Mouse (Mus musculus): ENCODE measurements around the gene Mtm1.
"Not testable (repeated sequence)": the region's sequence is repeated elsewhere in the genome, so short reads cannot be mapped to it uniquely, and the experiment has no call there.

Mtm1 gene

DNA sequence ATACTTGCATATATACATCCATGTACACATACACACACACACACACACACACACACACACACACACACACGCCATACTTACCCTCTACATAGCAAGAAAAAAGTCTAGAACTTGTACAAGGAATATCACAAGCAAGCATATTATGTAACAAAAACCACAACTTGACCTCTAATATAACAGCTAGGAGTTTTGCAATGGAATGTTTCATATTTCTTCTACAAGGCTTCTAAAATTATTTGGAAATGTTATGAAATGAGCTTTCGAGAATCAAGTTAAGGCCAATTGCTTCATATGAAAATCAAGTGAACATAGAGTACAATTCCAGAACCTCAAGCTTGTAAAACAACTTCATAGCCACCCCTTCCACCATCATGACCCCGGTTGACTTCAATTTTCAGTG lies 74.9 kb downstream of the Mtm1 start:
- in situ Hi-C loops (cut with MboI; ENCODE audit: low sequenced_read_pairs), result no loop called here

DNA sequence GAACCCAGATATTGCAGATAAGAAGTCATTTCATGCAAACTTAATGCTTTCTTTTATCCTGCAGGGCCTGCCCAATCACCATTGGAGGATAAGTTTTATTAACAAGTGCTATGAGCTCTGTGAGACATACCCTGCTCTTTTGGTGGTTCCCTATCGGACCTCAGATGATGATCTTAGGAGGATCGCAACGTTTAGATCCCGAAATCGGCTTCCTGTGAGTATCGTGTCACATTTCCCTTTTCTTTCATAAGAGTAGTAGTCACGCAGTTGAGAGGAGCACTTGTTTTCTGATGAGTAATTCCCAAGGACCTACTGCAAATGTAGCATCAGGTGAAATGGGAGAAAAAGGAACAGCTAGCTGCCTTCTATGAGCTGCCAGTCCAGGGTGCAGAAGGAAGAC lies 76.5 kb downstream of the Mtm1 start:
- in situ Hi-C loops (cut with MboI; ENCODE audit: low sequenced_read_pairs), result no loop called here

DNA sequence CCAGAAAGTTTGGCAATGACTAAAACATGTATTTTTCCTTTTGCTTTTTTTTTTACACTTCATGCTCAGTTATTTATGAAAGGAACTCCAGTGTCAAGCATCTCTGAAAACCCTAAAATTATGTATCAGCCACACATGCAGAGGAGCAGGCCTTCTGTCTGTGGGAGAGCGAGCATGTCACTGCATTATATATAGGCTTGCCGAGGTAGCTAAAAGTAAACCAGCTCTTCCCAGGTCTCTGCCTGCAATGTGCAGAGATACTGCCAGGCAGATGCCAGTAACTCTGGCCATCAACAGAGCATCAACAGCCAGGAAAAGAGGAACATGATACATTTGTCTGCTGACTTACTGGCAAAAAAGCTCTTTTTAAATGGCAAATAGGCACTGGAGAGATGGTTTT lies 83.6 kb downstream of the Mtm1 start:
- in situ Hi-C loops (cut with MboI; ENCODE audit: low sequenced_read_pairs), result no loop called here

DNA sequence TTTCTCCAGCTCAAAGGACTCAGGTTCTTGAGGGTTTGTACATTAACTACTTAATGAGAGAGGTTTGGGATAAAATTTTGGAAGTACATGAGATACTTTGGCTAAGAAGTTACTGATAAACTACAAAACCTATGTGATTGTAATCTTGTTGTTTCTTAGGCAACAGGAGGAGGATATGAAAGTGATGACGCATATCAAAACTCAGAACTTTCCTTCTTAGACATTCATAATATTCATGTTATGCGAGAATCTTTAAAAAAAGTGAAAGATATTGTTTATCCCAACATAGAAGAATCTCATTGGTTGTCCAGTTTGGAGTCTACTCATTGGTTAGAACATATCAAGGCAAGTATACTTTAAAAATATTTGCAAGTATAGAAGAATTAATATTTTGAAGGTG lies 85.4 kb downstream of the Mtm1 start:
- in situ Hi-C loops (cut with MboI; ENCODE audit: low sequenced_read_pairs), result no loop called here

DNA sequence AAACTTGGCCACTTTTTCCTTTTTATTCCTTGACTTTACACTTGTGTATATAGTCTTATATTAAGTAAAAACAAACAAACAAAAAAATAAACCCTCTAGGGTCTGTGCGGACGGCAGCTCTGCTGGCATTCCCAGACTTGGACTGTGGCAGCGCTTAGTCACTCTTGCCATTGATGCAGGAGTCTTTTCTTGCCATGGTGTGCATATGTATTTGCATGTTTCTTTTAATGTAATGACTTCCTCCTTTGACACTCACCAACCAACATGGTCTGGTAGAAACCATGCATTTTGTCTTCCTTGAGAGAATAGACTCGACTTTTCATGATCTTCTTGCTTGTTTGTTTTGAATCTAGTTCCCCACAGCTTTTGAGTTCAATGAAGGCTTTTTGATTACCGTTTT lies 91.6 kb downstream of the Mtm1 start:
- in situ Hi-C loops (cut with MboI; ENCODE audit: low sequenced_read_pairs), result no loop called here

DNA sequence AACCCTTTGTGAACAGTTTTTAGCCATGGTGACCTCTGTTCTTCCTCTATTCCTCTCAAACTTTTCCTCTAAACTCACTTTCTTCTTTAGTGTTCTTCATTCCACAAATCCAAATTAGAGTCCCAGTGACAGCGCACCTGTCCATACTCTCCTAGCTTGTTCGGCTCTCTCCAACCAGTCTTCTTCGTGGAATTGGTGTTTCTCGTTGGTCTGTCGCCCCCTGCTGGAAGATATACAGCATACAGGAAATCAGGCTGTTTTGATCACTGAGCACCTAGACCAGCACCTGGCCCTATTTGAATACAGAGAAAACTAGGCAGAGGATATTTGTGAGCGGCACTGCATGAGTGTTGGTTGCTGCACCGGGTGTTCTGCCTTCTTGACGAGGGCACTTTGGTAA lies 100.7 kb downstream of the Mtm1 start:
- in situ Hi-C loops (cut with MboI; ENCODE audit: low sequenced_read_pairs), result no loop called here

DNA sequence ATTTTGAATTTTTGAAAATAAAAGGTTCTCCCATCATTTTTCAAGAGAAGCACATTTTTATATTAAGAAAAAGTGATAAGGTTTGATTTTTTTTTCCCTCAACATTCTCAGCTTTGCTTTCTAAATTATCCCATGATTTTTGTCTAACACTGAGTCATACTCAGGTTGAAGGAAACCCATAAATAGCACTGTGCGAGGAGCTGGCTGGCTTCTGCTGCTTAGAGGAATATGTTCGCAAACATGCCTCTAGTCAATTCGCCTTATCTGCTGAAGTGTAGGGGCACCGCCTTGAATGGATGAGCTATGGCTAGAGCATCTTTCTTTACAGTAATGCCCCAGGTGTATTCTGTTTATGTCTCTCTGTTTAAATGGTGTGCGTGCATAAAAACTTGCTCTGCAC lies 103.8 kb downstream of the Mtm1 start:
- in situ Hi-C loops (cut with MboI; ENCODE audit: low sequenced_read_pairs), result no loop called here

DNA sequence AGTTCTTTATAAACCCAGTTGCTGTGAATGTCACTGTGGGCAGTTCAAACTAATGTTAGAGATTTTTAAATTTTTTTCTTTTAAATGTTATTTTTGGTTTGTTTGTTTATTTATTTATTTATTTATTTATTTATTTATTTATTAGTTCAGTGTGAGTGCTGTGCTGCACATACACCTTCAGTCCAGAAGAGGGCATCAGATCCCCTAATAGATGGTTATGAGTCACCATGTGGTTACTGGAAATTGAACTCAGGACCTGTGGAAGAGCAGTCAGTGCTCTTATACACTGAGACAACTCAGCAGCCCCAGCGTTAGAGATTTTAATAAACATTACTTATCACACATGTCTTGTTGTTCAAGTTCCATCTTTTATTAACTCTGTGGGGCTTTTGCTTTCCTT lies 141.5 kb downstream of the Mtm1 start:
- in situ Hi-C loops (cut with MboI; ENCODE audit: low sequenced_read_pairs), result no loop called here

DNA sequence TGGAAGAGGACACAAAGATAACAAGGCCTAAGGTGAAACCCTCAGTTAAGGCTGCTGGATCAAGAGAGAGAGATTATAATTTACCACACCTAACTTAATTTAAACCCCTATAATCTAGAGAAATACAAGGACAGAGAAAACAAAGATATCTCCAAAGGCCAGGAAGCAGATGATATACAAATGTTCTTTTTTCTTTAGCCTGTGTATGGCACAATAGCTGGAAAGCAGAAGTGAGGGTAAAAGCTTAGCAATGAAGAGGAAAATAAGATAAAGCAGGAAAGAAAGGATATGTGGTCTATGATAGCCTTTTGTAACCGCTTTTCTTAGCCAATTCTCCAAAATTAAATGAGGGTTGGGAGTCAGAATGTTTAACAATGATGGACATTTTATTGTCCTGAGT lies 144.8 kb downstream of the Mtm1 start:
- in situ Hi-C loops (cut with MboI; ENCODE audit: low sequenced_read_pairs), result no loop called here

DNA sequence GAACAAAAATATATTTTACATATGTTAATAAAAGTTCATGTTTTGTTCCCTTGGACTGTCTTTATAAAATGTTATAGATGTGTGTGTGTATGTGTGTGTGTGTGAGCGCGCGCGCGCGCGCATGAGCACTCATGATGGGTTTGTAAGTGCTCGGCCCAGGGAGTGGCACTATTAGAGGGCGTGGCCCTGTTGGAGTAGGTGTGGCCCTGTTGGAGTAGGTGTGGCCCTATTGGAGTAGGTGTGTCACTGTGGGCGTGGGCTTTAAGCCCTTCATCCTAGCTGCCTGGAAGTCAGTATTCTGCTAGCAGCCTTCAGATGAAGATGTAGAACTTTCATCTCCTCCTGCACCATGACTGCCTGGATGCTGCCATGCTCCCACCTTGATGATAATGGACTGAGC lies 151.2 kb downstream of the Mtm1 start:
- in situ Hi-C loops (cut with MboI; ENCODE audit: low sequenced_read_pairs), result not testable (repeated sequence)

DNA sequence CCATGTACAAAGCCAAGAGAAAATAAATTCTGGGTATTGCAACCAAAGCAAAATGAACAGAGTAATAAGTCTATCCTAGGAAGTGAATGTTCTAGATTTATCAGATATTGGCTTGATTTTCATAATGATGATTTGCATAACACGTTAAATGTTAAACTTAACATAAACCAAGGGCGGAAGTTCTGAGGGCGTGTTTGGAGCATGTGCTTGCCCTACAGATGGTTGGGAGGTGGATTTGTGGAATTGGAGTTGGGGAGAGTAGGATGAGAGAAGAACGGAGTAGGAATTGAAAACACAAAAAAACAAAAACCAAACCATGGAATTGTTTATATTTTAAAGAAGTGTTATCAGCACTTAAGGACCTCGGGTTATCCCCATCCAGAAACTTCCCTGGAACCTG lies 153.5 kb downstream of the Mtm1 start:
- in situ Hi-C loops (cut with MboI; ENCODE audit: low sequenced_read_pairs), result no loop called here

DNA sequence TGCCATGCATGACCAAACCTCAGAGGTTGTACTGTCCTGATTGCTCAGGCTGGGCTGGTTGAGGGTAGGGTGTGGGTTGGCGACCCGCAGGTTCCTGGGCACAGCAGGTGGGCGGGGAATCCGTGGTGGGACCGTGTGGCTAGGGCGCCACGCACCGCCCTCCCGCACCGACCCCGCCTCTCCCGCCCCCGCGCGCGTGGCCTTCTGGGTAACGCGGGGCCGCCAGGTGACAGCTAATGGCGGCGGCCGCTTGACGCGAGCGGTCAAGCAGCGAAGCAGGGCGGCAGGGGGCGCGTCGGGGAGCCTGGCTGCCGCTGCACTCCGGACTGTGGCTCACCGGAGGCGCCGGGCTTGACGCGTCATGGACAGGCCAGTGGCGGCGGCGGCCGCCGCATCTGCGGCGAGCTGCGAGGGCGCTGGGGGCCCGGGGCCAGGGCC lies 154.0 kb downstream of the Mtm1 start, which contains the start of gene Mtmr1:
Mtmr1 (plus strand) TSS at position 207 of the 438 bp plus-strand sequence.
- in situ Hi-C loops (cut with MboI; ENCODE audit: low sequenced_read_pairs), result no loop called here

DNA sequence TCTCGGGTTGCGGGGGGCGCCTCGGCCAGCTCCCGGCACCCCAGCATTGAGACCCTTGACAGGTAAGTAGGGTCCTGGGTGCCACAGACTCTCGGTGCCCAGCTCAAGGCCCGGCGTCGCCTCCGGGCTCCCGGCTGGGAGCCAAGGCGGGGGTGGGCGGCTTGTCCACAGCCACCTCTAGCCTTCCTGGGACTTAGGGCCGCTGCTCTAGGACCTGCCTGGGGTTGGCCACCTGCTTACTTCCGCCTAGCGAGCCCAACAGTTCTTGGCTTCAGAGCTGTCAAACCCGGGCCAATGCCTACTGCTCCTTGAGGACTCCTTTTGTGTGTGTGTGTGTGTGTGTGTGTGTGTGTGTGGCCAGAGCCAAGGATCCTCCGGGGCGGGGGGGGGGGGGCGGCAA lies 154.4 kb downstream of the Mtm1 start:
- in situ Hi-C loops (cut with MboI; ENCODE audit: low sequenced_read_pairs), result no loop called here
